In genomic region chr6:96995556-96996159, GRCm38 (mm10) we compare ENCODE assay signal across 14 mouse cellular contexts.
"Had no signal": no experiment of that assay in that cellular context is flagged by ENCODE, and none has a peak within 500 bp of the region (broad histone marks: within the 10 kb centered on the region; RNA-seq: fewer than 3 reads in every experiment).

No protein-coding gene starts in this region.

- H3K4me2 ChIP-seq: limb, embryonic 13.5 days; midbrain, embryonic 15.5 days; neural tube, embryonic 13.5 days had no signal

- H3K27me3 ChIP-seq: limb, embryonic 13.5 days; midbrain, embryonic 15.5 days; neural tube, embryonic 13.5 days had no signal

- H3K4me3 ChIP-seq: limb, embryonic 13.5 days; midbrain, embryonic 15.5 days; neural tube, embryonic 13.5 days had no signal

- DNase-seq: kidney, adult 9 months; kidney, postnatal 14 days; layer of hippocampus, postnatal 36 days; left cerebral cortex, postnatal 4 days; lung, adult 18-20 months; right cerebral cortex, adult 18-20 months; right cerebral cortex, postnatal 25 days; thymus, adult 18-20 months; thymus, postnatal 14 days had no signal

- H3K9ac ChIP-seq: limb, embryonic 13.5 days; liver, embryonic 14.5 days; midbrain, embryonic 15.5 days; neural tube, embryonic 13.5 days had no signal

- H3K4me1 ChIP-seq: limb, embryonic 13.5 days; midbrain, embryonic 15.5 days; neural tube, embryonic 13.5 days had no signal

- H3K9me3 ChIP-seq: limb, embryonic 13.5 days; midbrain, embryonic 15.5 days; neural tube, embryonic 13.5 days had no signal

- ATAC-seq: intestine, embryonic 16.5 days; midbrain, embryonic 15.5 days had no signal

- H3K36me3 ChIP-seq: limb, embryonic 13.5 days; midbrain, embryonic 15.5 days; neural tube, embryonic 13.5 days had no signal

- H3K27ac ChIP-seq: limb, embryonic 13.5 days; liver, embryonic 14.5 days; midbrain, embryonic 15.5 days; neural tube, embryonic 13.5 days had no signal
